ENCODE assay signal across 7 mouse cellular contexts in the genomic region with DNA sequence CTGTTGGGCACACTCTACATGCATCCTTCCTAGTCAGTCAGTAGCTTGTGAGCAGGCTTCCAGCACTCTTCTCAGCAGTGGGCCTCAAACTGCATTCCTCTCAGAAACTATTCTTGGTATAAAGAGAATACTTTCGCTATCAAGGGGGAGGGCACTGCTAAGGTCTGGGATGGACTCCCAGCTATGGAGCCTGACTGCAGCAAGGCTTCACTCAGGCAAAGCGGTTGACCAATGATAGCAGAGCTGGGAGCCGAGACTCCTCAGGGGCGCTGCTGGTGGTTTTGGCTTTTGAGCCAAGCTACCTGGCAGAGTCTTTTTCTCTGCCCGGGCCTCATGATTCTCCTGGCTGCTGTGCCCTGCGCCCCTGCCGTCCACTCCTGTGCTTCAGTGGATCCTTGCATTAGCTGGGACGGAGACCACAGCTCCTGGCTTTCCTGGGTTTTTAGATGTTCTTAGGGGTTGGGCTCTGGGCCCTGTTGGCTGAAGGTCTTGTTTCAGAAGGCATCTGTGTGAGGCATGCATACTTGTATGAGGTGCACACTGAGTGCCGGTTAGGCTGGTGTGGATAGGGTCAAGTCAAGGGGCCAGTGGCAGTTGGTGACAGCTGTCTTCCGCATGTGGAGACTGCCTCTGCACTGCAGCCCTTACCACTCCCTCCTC. TPM values are rescaled to one million over a fixed set of nuclear protein-coding genes. Genes with fewer than 3 reads are reported as not detected.
DNase-seq lines count a peak whose midpoint lies in the region; ATAC-seq and TF ChIP-seq lines count a peak whose summit lies in the region.

No protein-coding gene starts in this region.

- no peaks in the 10 kb centered on the region for H3K36me3 ChIP-seq in hindbrain, embryonic 10.5 days
- H3K36me3 ChIP-seq in limb, embryonic 13.5 days, result peaks cover 6% of the 10 kb centered on the region; the same call in 1 of the 2 replicates
- no peaks in the 10 kb centered on the region for H3K36me3 ChIP-seq in neural tube, embryonic 13.5 days

- H3K4me2 ChIP-seq in limb, embryonic 13.5 days (replicated peaks), result peak overlapping the region; percentile 41
- peak overlapping the region; percentile 11; the same call in 1 of the 2 replicates for H3K4me2 ChIP-seq in neural tube, embryonic 13.5 days

- peak overlapping the region; percentile 96 for H3K27ac ChIP-seq in embryonic fibroblast, embryonic 13.5 days (ENCODE audit: insufficient read depth, low read length)
- H3K27ac ChIP-seq in hindbrain, embryonic 10.5 days, result peak overlapping the region; percentile 90
- H3K27ac ChIP-seq in limb, embryonic 13.5 days, result peak overlapping the region; percentile 87
- peak overlapping the region; percentile 61 for H3K27ac ChIP-seq in neural tube, embryonic 13.5 days (replicated peaks)

- no peaks in the 10 kb centered on the region for H3K9me3 ChIP-seq in hindbrain, embryonic 10.5 days
- H3K9me3 ChIP-seq in limb, embryonic 13.5 days, result no peaks in the 10 kb centered on the region
- no peaks in the 10 kb centered on the region for H3K9me3 ChIP-seq in neural tube, embryonic 13.5 days

- peaks cover 40% of the 10 kb centered on the region for H3K4me1 ChIP-seq in embryonic fibroblast, embryonic 13.5 days (ENCODE audit: control insufficient read depth, insufficient read depth, low read length)
- peaks cover 99% of the 10 kb centered on the region for H3K4me1 ChIP-seq in hindbrain, embryonic 10.5 days (replicated peaks)
- peaks cover 92% of the 10 kb centered on the region for H3K4me1 ChIP-seq in limb, embryonic 13.5 days
- H3K4me1 ChIP-seq in neural tube, embryonic 13.5 days (replicated peaks), result peaks cover 99% of the 10 kb centered on the region

- peak; percentile 61 for DNase-seq in brain, embryonic 14.5 days (ENCODE audit: low read depth)
- peak; percentile 58 for DNase-seq in hindbrain, embryonic 10.5 days (ENCODE audit: low spot score)
- DNase-seq in natural killer cell, adult 2 months (ENCODE audit: low spot score in 2 of 2), result no peak

- 37% methylated on average over 10 of the region's 10 CpGs for WGBS in hindbrain, embryonic 10.5 days
- 42% methylated on average over 10 of the region's 10 CpGs for WGBS in limb, embryonic 13.5 days
- 52% methylated on average over 10 of the region's 10 CpGs for WGBS in neural tube, embryonic 13.5 days

- H3K27me3 ChIP-seq in hindbrain, embryonic 10.5 days (ENCODE audit: insufficient read depth, poor library complexity, severe bottlenecking), result no peaks in the 10 kb centered on the region
- H3K27me3 ChIP-seq in limb, embryonic 13.5 days, result no peaks in the 10 kb centered on the region
- H3K27me3 ChIP-seq in neural tube, embryonic 13.5 days, result no peaks in the 10 kb centered on the region

- peak overlapping the region; percentile 55 for H3K9ac ChIP-seq in limb, embryonic 13.5 days
- no peak overlapping the region for H3K9ac ChIP-seq in neural tube, embryonic 13.5 days

- no peak for TF ChIP-seq CTCF in brain, embryonic 14.5 days (IDR thresholded peaks at IDR 0.05; ENCODE audit: borderline replicate concordance, extremely low read depth, insufficient read depth, insufficient read length)
- TF ChIP-seq CTCF in embryonic fibroblast, embryonic 13.5 days (IDR thresholded peaks at IDR 0.05; ENCODE audit: borderline replicate concordance, insufficient read depth, low read length), result no peak

- no peak for TF ChIP-seq POLR2A in brain, embryonic 14.5 days (IDR thresholded peaks at IDR 0.05; ENCODE audit: borderline replicate concordance, extremely low read depth, insufficient read depth, insufficient read length, poor library complexity, severe bottlenecking)
- TF ChIP-seq POLR2A in embryonic fibroblast, embryonic 13.5 days (IDR thresholded peaks at IDR 0.05; ENCODE audit: low read depth, low read length), result peak; percentile 59

- ATAC-seq in limb, embryonic 13.5 days (ENCODE audit: low FRiP score, low read depth), result peak; percentile 87
- ATAC-seq in neural tube, embryonic 13.5 days (ENCODE audit: low read depth), result no peak
- ATAC-seq in megakaryocyte, adult 5-6 weeks (ENCODE audit: poor library complexity, severe bottlenecking), result no peak

- no peak overlapping the region for H3K4me3 ChIP-seq in embryonic fibroblast, embryonic 13.5 days (ENCODE audit: insufficient read depth, low read length)
- peak overlapping the region; percentile 7; the same call in 1 of the 2 replicates for H3K4me3 ChIP-seq in hindbrain, embryonic 10.5 days
- H3K4me3 ChIP-seq in limb, embryonic 13.5 days, result no peak overlapping the region
- no peak overlapping the region for H3K4me3 ChIP-seq in neural tube, embryonic 13.5 days

RNA-seq across cellular contexts. Expression of a gene that starts 28.6 kb away (rescaled TPM):
- 62.2 and 97.5 TPM in 2 replicates for polyA plus RNA-seq in brain, embryonic 14.5 days (2012; rRNA removed)
- polyA plus RNA-seq in embryonic fibroblast, embryonic 13.5 days (2011; ENCODE audit: insufficient read length, low read depth, missing spikeins), result 64.3 and 71.8 TPM in 2 replicates
- 38.6 and 56.5 TPM in 2 replicates for polyA plus RNA-seq in hindbrain, embryonic 10.5 days (2016; fragmentation: Nextera tagmentation; extraction: Ambion mirVana)
- 18.7 and 22.1 TPM in 2 replicates for polyA plus RNA-seq in limb, embryonic 13.5 days (2015; fragmentation: Nextera tagmentation; extraction: Ambion mirVana)
- polyA plus RNA-seq in neural tube, embryonic 13.5 days (2015; fragmentation: Nextera tagmentation; extraction: Ambion mirVana), result 92.2 and 99.6 TPM in 2 replicates
- 2.6 and 2.7 TPM in 2 replicates for total RNA-seq in megakaryocyte, adult 5-6 weeks (2015)
- total RNA-seq in megakaryocyte, adult 5-6 weeks (2017), result 2.0 and 3.1 TPM in 2 replicates

Comparison
In these comparisons a context has a peak if more than half of its experiments do, and no peak if none do; other contexts are left out.
1. DNase-seq: peak in brain, embryonic 14.5 days (single experiment) and hindbrain, embryonic 10.5 days (single experiment); none in natural killer cell, adult 2 months (0 of 2).
2. Peak in every context shown above with its lines, with median percentiles within 50 percentile points of each other: H3K27ac ChIP-seq.